Mouse (Mus musculus) liver, embryonic 12.5 days (tissue): ENCODE results near the gene Pax6. TPM values are rescaled to one million over a fixed set of nuclear protein-coding genes. Genes with fewer than 3 reads are reported as not detected.

Experiments used
- ATAC-seq: fragments of 200-750 bp; cut with Nextera tagmentation; 2 replicates; pipeline ENCODE4 v1.8.0; 2017; ENCODE audit warnings: moderate number of reproducible peaks, mild to moderate bottlenecking, moderate library complexity
- H3K27ac ChIP-seq: fragments of 300-500 bp; sonication (generic); 2 replicates; pipeline ENCODE4 v1.5.1; 2016; ENCODE audit warnings: mild to moderate bottlenecking
- H3K27me3 ChIP-seq: fragments of 300-500 bp; sonication (generic); replicated peaks from 2 replicates; pipeline ENCODE4 v1.6.1; 2016; ENCODE audit warnings: mild to moderate bottlenecking, moderate library complexity
- H3K36me3 ChIP-seq: fragments of 300-500 bp; sonication (generic); 2 replicates; pipeline ENCODE4 v1.6.1; 2016; ENCODE audit warnings: mild to moderate bottlenecking, moderate library complexity
- H3K4me1 ChIP-seq: fragments of 300-500 bp; sonication (generic); 2 replicates; pipeline ENCODE4 v1.6.1; 2016
- H3K4me2 ChIP-seq: fragments of 300-500 bp; sonication (generic); 2 replicates; pipeline ENCODE4 v1.6.1; 2016; ENCODE audit warnings: mild to moderate bottlenecking, moderate library complexity
- H3K4me3 ChIP-seq: fragments of 300-500 bp; sonication (generic); 2 replicates; pipeline ENCODE4 v1.5.1; 2016; ENCODE audit warnings: mild to moderate bottlenecking, moderate library complexity
- H3K9ac ChIP-seq: fragments of 300-500 bp; sonication (generic); 2 replicates; pipeline ENCODE4 v1.6.1; 2016; ENCODE audit warnings: mild to moderate bottlenecking, moderate library complexity
- H3K9me3 ChIP-seq: fragments of 300-500 bp; sonication (generic); replicated peaks from 2 replicates; pipeline ENCODE4 v1.6.1; 2016; ENCODE audit warnings: mild to moderate bottlenecking, moderate library complexity
- WGBS: fragments of 180-500 bp; shearing (Covaris S2); methylation state at CpG from one replicate; pipeline ENCODE4 v1.1.7; 2016; ENCODE audit not compliant: insufficient replicate concordance; 5-methylcytosine and 5-hydroxymethylcytosine counted together
- polyA plus RNA-seq: library from polyadenylated mRNA; unstranded; fragments of >200 nt; fragmentation: Nextera tagmentation; extraction: Ambion mirVana; gene quantifications from 2 replicates; pipeline ENCODE4 v1.2.1, GENCODE M21; 2016

Pax6 gene
- polyA plus RNA-seq, 1 experiment from 2014 or later, result 0.05 TPM

DNA sequence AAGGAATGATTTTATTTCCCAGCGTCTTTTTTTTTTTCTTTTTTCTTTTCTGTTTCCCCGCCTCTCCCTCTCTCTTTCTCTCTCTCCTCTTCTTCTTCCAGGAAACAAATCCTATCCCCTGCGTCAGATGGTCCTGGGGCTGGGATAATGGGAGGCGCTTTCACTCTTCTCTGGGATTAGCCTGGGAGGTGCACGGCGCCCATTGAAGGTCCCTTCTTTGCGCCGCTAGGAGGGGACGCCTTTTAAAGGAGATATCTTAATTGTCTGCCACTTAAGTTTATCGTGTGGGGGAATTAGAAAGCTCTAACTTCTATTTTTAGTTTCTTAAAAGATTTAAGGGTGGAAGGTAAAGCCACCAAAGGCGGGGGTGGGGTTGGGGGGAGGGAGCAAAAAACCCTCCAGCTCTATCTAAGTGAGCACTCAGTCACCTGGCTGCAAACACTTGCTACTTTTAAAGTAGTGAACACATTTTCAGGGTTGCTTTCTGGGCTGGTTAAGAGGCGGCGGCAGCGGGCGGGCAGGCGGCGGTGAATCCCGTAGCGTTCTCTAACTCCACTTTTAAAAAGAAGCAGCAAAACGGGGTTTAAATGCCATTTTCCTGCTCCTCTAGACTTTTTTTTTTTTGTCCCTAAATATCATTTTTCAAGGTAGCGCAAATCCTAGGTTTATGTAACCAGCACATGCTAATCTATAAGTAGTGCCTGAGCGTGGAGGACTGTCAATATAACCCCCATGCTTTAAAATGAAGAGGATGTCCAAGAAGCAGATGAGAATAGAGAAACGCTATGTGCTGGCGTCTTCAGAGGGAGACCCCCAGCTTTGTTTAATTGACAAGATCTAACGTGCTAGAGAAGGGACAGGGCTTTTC, 20.0 kb downstream of the Pax6 start:
- Histone ChIP-seq H3K9me3 (no peaks in the 10 kb centered on the region), H3K27ac (no peak overlapping the region), H3K4me2 (peak overlapping the region; percentile 30; the same call in 1 of the 2 replicates), H3K27me3 (peaks cover 97% of the 10 kb centered on the region), H3K36me3 (no peaks in the 10 kb centered on the region), H3K9ac (no peak overlapping the region), H3K4me3 (no peak overlapping the region), H3K4me1 (no peaks in the 10 kb centered on the region; the same call in 1 of the 2 replicates)
- no peak for ATAC-seq
- WGBS, result 2% methylated on average over 25 of the region's 25 CpGs

DNA sequence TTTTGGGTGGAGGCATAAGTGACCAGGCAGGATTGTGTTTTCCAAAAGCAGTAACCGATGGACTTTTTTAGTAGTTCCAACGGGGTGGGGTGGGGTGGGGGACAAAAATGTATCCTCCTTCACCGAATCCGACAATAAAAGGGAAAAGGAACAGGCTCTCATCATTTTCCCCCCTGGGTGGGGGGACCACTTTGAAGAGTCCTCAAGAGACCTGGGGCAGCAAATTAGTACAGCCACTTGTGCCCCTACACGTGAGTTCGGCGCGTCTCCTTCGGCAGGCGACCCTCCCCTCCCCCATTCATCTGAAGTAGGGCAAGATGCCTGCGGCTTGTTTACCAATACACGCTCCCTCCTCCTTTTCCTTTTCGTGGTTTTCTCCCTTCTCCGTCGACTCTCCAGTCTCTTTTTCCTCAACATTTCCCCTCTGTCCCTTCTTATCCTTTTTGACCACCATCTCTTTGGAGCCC, 20.6 kb downstream of the Pax6 start:
- 2% methylated on average over 15 of the region's 15 CpGs for WGBS
- H3K4me3 ChIP-seq, result no peak overlapping the region
- no peak for ATAC-seq

DNA sequence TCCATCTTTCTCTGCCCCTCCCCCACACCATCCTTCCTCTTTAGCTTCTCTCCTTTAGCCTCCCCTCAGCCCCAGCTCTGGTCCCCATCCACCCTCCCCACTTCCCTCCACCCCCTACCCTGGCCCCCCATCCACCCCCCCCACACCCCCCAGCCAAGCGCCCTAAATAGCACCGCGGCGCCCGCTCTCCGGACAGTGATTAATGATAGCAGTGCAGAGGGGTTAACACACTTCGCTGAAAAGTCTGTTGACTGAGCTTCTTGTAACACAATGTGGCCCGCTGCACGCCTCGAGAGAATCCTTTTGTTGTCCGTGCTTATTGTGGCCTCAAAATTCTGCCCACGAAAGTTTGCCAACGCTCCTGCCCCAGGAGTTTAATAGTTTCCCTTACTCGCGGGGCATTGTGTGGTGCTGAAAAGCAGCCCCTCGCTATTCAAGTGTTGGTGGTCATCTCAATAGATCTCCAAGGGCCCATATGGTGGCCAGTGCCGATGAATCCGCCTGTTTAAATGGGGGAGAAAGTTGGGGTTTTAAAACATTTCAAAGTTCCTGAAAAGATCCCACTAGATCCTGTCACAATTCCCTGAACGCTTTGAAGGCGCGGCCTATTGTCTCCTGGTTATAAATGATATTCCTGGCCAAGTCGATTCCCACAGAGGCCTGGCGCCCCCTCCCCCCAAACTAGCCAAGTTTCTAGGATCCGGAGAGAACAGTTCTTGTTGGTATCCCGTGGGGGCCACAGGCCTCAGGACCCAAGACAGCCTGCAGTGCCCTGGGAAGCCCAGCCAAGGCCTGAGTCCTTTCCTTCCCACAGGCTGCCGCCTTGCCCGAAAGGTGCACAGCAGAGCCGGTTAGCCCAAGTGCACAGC, 21.3 kb downstream of the Pax6 start:
- H3K27me3 ChIP-seq, result peaks cover 95% of the 10 kb centered on the region
- H3K9ac ChIP-seq, result no peak overlapping the region
- H3K4me2 ChIP-seq, result no peak overlapping the region
- no peaks in the 10 kb centered on the region; the same call in 1 of the 2 replicates for H3K4me1 ChIP-seq
- no peaks in the 10 kb centered on the region for H3K36me3 ChIP-seq
- WGBS, result 7% methylated on average over 28 of the region's 28 CpGs
- H3K27ac ChIP-seq, result no peak overlapping the region
- H3K9me3 ChIP-seq, result no peaks in the 10 kb centered on the region
- H3K4me3 ChIP-seq, result no peak overlapping the region
- no peak for ATAC-seq

More for the DNA sequence above, 20.6 kb downstream of the Pax6 start:
- Histone ChIP-seq H3K9me3 (no peaks in the 10 kb centered on the region), H3K4me2 (no peak overlapping the region), H3K27me3 (peaks cover 95% of the 10 kb centered on the region), H3K4me1 (no peaks in the 10 kb centered on the region; the same call in 1 of the 2 replicates), H3K36me3 (no peaks in the 10 kb centered on the region), H3K27ac (no peak overlapping the region), H3K9ac (no peak overlapping the region)

DNA sequence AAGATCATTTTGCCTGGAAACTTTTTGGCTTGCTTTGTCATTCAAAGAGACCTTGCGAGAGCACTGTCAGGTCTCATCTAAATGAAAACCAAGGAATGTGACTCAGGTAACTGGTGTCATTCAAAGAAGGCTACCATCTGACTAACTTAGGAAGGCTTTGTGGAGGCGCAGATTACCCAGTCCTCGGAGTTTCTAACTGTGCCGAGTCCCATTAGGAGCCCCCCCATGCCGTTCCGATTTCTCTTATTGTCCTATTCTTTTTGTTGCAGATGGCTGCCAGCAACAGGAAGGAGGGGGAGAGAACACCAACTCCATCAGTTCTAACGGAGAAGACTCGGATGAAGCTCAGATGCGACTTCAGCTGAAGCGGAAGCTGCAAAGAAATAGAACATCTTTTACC, 22.6 kb downstream of the Pax6 start:
- no peak overlapping the region for H3K4me2 ChIP-seq
- no peak for ATAC-seq
- no peak overlapping the region for H3K27ac ChIP-seq
- H3K4me1 ChIP-seq, result no peaks in the 10 kb centered on the region; the same call in 1 of the 2 replicates
- H3K4me3 ChIP-seq, result no peak overlapping the region
- WGBS, result 15% methylated on average over 10 of the region's 10 CpGs
- H3K36me3 ChIP-seq, result no peaks in the 10 kb centered on the region
- no peak overlapping the region for H3K9ac ChIP-seq
- H3K9me3 ChIP-seq, result no peaks in the 10 kb centered on the region
- H3K27me3 ChIP-seq, result peaks cover 89% of the 10 kb centered on the region

DNA sequence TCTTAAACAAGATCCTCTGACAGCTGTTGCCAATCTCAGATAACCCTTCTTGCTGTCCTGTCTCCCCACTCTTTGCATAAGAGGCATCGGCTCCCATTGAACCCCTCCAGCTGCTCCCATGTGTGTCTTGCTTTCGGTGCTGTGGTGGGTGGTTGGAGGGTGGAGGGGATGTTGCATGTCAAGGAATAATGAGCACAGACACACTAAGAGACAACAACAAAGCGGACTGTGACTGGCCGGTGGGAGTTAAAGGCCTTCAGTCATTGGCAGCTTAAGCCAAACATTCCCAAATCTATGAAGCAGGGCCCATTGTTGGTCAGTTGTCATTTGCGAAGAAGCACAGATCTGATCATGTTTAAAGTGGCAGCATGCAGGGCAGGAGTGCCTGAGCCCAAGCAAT, 29.0 kb downstream of the Pax6 start:
- Histone ChIP-seq H3K9ac (no peak overlapping the region), H3K27ac (no peak overlapping the region), H3K36me3 (no peaks in the 10 kb centered on the region), H3K4me1 (no peaks in the 10 kb centered on the region), H3K4me2 (no peak overlapping the region), H3K4me3 (no peak overlapping the region), H3K9me3 (no peaks in the 10 kb centered on the region), H3K27me3 (peaks cover 31% of the 10 kb centered on the region)
- ATAC-seq, result no peak
- WGBS, result 83% methylated on average over 5 of the region's 5 CpGs

DNA sequence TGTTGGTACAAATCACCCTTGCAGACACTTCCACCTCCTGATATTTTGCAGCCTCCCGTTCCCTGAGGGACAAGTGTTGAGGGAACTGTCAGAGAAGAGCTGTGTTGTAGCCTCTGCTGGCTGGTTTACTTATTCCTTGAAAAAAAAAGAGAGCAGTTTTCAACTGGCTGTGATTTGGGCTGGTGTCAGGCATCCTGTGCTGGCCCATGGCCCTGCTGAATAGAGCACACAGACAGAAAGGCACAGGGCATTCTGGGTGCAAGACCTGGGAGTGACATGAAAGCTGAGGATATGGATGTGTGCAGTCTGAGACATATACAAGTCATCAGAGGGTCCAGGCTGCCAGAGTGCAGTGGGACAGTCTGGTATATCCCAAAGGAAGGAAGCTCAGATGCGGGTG, 29.9 kb downstream of the Pax6 start:
- no peak overlapping the region for H3K9ac ChIP-seq
- no peak overlapping the region for H3K4me2 ChIP-seq
- peaks cover 22% of the 10 kb centered on the region for H3K27me3 ChIP-seq
- no peaks in the 10 kb centered on the region for H3K36me3 ChIP-seq
- ATAC-seq, result no peak
- 71% methylated on average over 2 of the region's 2 CpGs for WGBS
- H3K9me3 ChIP-seq, result no peaks in the 10 kb centered on the region
- H3K4me3 ChIP-seq, result no peak overlapping the region
- H3K27ac ChIP-seq, result no peak overlapping the region
- no peaks in the 10 kb centered on the region for H3K4me1 ChIP-seq

DNA sequence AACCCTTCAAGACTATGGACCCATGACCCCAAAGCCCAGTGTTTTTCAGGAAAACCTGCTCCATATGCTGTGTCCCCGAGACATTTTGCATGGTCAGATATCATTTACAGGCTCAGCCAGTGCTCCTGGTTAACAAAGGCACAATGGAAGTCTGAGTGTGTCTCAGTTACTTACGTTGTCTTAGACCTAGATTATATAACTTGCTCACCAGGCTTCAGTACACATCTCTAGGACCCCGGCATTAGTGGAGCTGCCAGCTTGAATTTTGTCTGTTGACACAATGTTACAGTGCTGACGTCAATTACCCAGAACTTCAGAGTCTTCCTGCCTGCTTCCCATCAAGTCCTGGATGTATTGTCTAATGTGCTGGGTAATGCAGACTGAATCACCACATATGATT, 33.1 kb downstream of the Pax6 start:
- WGBS, result 74% methylated on average over 4 of the region's 4 CpGs
- Histone ChIP-seq H3K4me1 (no peaks in the 10 kb centered on the region), H3K9me3 (no peaks in the 10 kb centered on the region), H3K27me3 (0 out of 2 replicates have a peak, but pooled peaks cover 5% of the 10 kb centered on the region), H3K36me3 (no peaks in the 10 kb centered on the region), H3K9ac (no peak overlapping the region), H3K27ac (no peak overlapping the region), H3K4me3 (no peak overlapping the region), H3K4me2 (no peak overlapping the region)
- no peak for ATAC-seq

DNA sequence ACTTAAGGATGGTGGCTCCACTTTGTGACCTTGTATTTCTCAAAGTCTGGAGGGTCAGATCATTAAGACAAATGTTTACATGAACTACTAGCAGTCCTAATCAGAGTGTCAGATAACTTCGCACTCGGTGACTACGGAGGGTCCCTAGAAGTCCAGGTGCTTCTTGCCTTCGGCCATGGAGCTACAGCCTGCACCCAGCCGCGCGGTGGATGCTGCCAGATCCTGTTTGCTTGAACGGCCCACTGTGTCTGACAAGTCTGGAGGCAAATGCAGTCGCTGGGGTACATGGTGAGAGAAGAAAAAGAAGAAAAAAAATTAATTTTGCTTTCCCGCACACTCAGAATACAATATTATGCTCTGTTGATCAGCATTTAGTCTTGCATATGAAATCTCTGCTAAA, 33.9 kb downstream of the Pax6 start:
- Histone ChIP-seq H3K4me2 (no peak overlapping the region), H3K4me3 (no peak overlapping the region), H3K9me3 (no peaks in the 10 kb centered on the region), H3K27ac (no peak overlapping the region), H3K36me3 (no peaks in the 10 kb centered on the region), H3K9ac (no peak overlapping the region), H3K4me1 (no peaks in the 10 kb centered on the region), H3K27me3 (0 out of 2 replicates have a peak, but pooled peaks cover 5% of the 10 kb centered on the region)
- 73% methylated on average over 10 of the region's 10 CpGs for WGBS
- no peak for ATAC-seq

DNA sequence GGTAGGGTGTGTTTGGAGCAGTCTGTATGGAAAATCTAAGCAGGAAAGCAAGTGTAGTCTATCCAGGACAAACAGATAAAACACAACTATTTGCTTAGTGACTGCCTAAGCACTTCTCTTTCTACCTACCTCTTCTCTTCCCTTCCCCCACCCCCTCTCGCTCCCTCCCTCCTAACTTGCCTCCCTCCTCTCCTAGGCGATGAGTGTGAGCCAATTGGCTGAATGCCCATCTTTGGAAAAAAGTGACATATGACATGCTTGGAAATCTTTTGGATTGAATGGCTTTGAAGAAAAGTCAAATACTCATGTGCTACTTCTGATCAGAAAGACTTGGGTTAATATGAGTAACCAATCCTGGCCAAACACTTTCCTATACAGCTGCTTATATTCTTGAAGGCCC, 36.6 kb downstream of the Pax6 start:
- no peak for ATAC-seq
- 79% methylated on average over 2 of the region's 2 CpGs for WGBS
- no peaks in the 10 kb centered on the region for H3K27me3 ChIP-seq
- no peaks in the 10 kb centered on the region for H3K36me3 ChIP-seq
- H3K4me1 ChIP-seq, result no peaks in the 10 kb centered on the region
- no peak overlapping the region for H3K27ac ChIP-seq
- no peak overlapping the region for H3K4me2 ChIP-seq
- no peak overlapping the region for H3K4me3 ChIP-seq
- H3K9ac ChIP-seq, result no peak overlapping the region
- no peaks in the 10 kb centered on the region for H3K9me3 ChIP-seq

DNA sequence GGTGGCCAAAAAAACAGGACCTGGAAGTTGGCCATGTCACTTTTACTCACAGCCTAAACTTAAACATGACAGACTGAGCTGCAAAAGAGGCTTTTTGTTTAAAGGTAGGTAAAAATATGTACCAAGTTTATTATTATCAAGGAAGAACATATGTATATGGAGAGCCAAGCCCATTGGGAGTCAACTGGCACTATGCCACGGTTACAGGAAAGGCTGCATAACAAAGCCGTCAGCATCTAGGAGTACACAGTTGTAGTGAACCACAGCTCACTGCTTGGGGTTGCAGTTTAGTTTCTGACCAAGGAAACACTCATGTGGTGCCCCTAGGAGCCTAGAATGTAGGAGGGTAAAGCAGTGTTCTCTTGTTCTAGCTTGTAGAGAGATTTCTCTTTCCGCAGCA, 40.4 kb downstream of the Pax6 start:
- ATAC-seq, result no peak

DNA sequence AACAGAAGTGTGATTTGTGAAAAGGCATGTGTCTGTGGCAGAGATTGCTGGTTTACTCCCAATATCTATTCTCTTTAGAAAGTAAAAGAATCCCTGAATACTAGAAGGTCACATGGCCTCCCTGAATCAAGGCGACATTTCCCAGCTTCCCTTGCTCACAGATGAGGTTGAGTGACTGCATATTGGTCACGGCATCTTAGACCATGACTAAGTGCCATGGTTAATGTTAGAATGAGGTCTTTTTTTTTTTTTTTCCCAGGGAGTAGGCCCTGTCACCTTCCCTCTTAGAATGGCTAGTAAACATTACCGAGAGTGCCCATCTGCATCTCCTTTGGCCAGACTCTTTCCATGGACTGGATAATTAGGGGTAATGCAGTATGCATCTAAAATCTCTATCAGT, 41.8 kb downstream of the Pax6 start:
- no peaks in the 10 kb centered on the region for H3K27me3 ChIP-seq
- no peak for ATAC-seq
- no peak overlapping the region for H3K9ac ChIP-seq
- no peaks in the 10 kb centered on the region for H3K4me1 ChIP-seq
- no peaks in the 10 kb centered on the region for H3K36me3 ChIP-seq
- 82% methylated on average over 3 of the region's 3 CpGs for WGBS
- H3K9me3 ChIP-seq, result no peaks in the 10 kb centered on the region
- no peak overlapping the region for H3K4me3 ChIP-seq
- H3K4me2 ChIP-seq, result no peak overlapping the region
- H3K27ac ChIP-seq, result no peak overlapping the region

More for the DNA sequence above, 40.4 kb downstream of the Pax6 start:
- Histone ChIP-seq H3K27me3 (no peaks in the 10 kb centered on the region), H3K9ac (no peak overlapping the region), H3K27ac (no peak overlapping the region), H3K4me1 (no peaks in the 10 kb centered on the region), H3K9me3 (no peaks in the 10 kb centered on the region), H3K36me3 (no peaks in the 10 kb centered on the region), H3K4me2 (no peak overlapping the region), H3K4me3 (no peak overlapping the region)
- 89% methylated on average over 3 of the region's 3 CpGs for WGBS
